Mouse (Mus musculus): ENCODE measurements at regions not wholly inside any gene's neighbourhood (a gene's known extent, or its start where the extent isn't known, plus 50 kb on each side); places are given as distances from the start of the nearest gene placed in this dataset.

DNA sequence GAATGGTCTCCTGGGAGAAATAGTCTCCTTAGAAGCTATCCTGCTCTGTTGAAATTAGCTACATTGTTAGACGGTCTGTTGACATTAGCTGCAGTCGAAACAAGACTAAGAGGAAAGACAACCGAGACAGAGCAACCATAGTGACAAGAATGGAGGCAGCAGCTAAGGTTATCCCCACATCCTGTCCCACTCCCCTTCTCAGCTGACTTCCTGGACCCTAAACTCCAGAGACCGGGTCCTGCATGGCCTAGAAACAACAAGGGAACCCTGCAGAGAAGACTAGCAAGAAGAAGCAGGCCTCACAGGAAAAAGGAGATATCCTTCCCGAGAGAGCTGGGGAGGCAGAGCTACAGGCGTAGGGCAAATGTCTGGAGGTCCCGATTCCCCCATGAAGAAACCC lies 102.0 kb downstream of the Fam168b start:
- H3K27ac ChIP-seq (replicated peaks; ENCODE audit: low read depth, low read length) = no peak overlapping the region
- ATAC-seq (ENCODE audit: low FRiP score, low read depth) = no peak
- no peak overlapping the region for H3K9ac ChIP-seq (ENCODE audit: low read depth, low read length, severe bottlenecking)
- H3K4me2 ChIP-seq (replicated peaks; ENCODE audit: low read depth, low read length, severe bottlenecking) = no peak overlapping the region
- no peaks in the 10 kb centered on the region for H3K27me3 ChIP-seq (ENCODE audit: control insufficient read depth, insufficient read depth, low read length)
- no peaks in the 10 kb centered on the region for H3K36me3 ChIP-seq (ENCODE audit: control insufficient read depth, insufficient read depth, low read length)
- no peak for DNase-seq (ENCODE audit: low spot score)
- 73% methylated on average over 7 of the region's 7 CpGs for WGBS
- H3K9me3 ChIP-seq (ENCODE audit: control insufficient read depth, low read length) = no peaks in the 10 kb centered on the region
- no peak for TF ChIP-seq POLR2A (IDR thresholded peaks at IDR 0.05; ENCODE audit: borderline replicate concordance, extremely low read depth, insufficient read depth, insufficient read length)
- no peaks in the 10 kb centered on the region for H3K4me1 ChIP-seq (ENCODE audit: control insufficient read depth, insufficient read depth, low read length)
- no peak overlapping the region for H3K4me3 ChIP-seq (replicated peaks; ENCODE audit: low read length)

DNA sequence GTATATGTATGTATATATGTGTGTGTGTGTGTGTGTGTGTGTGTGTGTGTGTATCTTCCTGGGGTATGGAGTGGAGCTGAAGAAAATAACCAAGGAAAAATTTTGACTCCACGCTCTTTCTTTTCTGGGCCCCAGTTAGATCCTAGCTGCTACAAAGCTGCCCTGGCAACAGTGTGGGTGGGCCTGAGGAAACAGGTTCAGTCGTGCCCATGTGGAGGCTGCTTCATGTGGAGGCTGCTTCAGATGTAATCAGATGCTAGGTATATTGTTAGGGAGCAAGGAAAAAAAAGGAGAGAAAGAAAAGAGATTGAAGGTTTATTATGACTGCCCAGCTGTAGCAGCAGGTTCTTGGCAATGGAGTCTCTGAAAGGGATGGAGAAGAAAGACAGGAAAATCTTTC lies 100.6 kb downstream of the Fam168b start:
- no peaks in the 10 kb centered on the region; the same call in 1 of the 2 replicates for H3K27me3 ChIP-seq (ENCODE audit: control insufficient read depth, insufficient read depth, low read length)
- H3K4me1 ChIP-seq (ENCODE audit: control insufficient read depth, insufficient read depth, low read length) = no peaks in the 10 kb centered on the region
- WGBS = 43% methylated on average over 2 of the region's 2 CpGs
- H3K27ac ChIP-seq (replicated peaks; ENCODE audit: low read depth, low read length) = no peak overlapping the region
- ATAC-seq (ENCODE audit: low FRiP score, low read depth) (no peak), DNase-seq (ENCODE audit: low spot score) (no peak)
- H3K36me3 ChIP-seq (ENCODE audit: control insufficient read depth, insufficient read depth, low read length) = no peaks in the 10 kb centered on the region
- no peaks in the 10 kb centered on the region for H3K9me3 ChIP-seq (ENCODE audit: control insufficient read depth, low read length)
- no peak for TF ChIP-seq POLR2A (IDR thresholded peaks at IDR 0.05; ENCODE audit: borderline replicate concordance, extremely low read depth, insufficient read depth, insufficient read length)
- no peak overlapping the region for H3K4me3 ChIP-seq (replicated peaks; ENCODE audit: low read length)
- no peak overlapping the region for H3K4me2 ChIP-seq (replicated peaks; ENCODE audit: low read depth, low read length, severe bottlenecking)
- H3K9ac ChIP-seq (ENCODE audit: low read depth, low read length, severe bottlenecking) = no peak overlapping the region

DNA sequence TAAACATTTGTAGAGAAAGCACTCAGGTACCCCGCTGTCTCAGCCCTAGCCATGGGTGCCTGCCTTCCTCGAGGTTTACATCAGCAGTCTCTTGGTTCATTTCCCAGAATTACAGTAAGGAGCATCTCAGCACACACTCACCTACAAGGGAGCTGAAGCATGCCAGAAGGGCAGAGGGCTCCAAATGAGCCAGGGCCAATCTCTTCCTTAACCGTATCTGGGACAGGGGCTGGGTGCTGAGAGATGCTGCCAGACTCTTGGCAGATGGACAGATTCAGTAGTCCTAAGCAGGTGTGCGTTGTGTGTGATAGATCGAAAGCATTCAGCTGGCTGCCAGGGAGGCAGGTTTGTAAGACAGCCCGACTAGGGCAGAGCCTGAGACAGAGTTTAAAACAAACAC lies 97.0 kb downstream of the Fam168b start:
- H3K27ac ChIP-seq (replicated peaks; ENCODE audit: low read depth, low read length) = no peak overlapping the region
- H3K36me3 ChIP-seq (ENCODE audit: control insufficient read depth, insufficient read depth, low read length) = no peaks in the 10 kb centered on the region
- no peak for ATAC-seq (ENCODE audit: low FRiP score, low read depth)
- no peak overlapping the region for H3K9ac ChIP-seq (ENCODE audit: low read depth, low read length, severe bottlenecking)
- no peaks in the 10 kb centered on the region for H3K9me3 ChIP-seq (ENCODE audit: control insufficient read depth, low read length)
- DNase-seq (ENCODE audit: low spot score) = no peak
- WGBS = 79% methylated on average over 6 of the region's 6 CpGs
- H3K4me3 ChIP-seq (replicated peaks; ENCODE audit: low read length) = no peak overlapping the region
- TF ChIP-seq POLR2A (IDR thresholded peaks at IDR 0.05; ENCODE audit: borderline replicate concordance, extremely low read depth, insufficient read depth, insufficient read length) = no peak
- no peak overlapping the region for H3K4me2 ChIP-seq (replicated peaks; ENCODE audit: low read depth, low read length, severe bottlenecking)
- peaks cover 29% of the 10 kb centered on the region for H3K27me3 ChIP-seq (ENCODE audit: control insufficient read depth, insufficient read depth, low read length)
- 0 out of 2 replicates have a peak, but pooled peaks cover 9% of the 10 kb centered on the region for H3K4me1 ChIP-seq (ENCODE audit: control insufficient read depth, insufficient read depth, low read length)

DNA sequence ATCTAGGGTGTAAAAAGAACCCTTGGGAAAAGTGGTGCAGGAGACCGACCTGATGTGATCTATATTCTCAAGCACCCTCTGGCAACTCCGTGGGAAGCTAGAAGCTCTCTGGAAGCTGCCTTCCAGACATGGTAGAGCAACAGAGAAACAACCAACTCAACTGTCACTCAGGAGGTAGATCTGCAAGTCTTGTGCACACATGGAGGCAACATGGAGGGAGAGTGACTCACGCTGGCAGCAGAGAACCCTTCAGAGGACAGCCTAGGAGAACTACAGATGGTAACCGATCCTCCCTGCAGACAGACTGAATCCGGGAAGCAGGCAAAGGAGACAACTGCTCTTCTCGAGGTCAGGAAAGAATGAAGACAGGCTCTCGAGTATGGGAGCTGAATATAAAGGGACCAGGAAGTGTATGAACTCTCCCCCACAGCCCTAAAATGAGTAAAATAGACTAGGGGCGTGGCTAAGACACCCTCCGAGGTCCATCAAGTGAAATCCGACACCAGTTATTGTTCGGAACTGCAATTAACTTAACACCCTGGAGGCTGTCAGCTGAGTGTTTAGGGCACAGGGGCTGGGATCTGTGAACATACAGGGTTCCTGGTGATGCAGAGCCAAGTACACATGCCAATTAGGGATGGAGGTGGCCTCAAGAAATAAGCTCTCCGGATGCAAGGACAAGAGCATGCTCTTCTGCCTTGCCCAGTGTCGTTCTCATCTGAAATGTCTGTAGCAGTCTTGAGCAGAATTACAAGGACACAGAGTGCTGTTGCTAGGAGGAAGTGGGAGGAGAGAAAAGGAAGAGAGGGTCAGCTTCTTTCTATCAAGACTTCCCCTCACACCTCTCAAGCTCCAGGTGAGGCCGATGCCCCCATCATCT lies 93.5 kb downstream of the Fam168b start:
- Histone ChIP-seq H3K36me3 (ENCODE audit: control insufficient read depth, insufficient read depth, low read length) (no peaks in the 10 kb centered on the region), H3K4me2 (replicated peaks; ENCODE audit: low read depth, low read length, severe bottlenecking) (peak overlapping the region; percentile 98), H3K27ac (replicated peaks; ENCODE audit: low read depth, low read length) (no peak overlapping the region), H3K9me3 (ENCODE audit: control insufficient read depth, low read length) (no peaks in the 10 kb centered on the region), H3K27me3 (ENCODE audit: control insufficient read depth, insufficient read depth, low read length) (peaks cover 44% of the 10 kb centered on the region), H3K4me1 (ENCODE audit: control insufficient read depth, insufficient read depth, low read length) (peaks cover 9% of the 10 kb centered on the region; the same call in 1 of the 2 replicates), H3K9ac (ENCODE audit: low read depth, low read length, severe bottlenecking) (no peak overlapping the region), H3K4me3 (replicated peaks; ENCODE audit: low read length) (peak overlapping the region; percentile 65; the same call in 1 of the 2 replicates)
- TF ChIP-seq POLR2A (IDR thresholded peaks at IDR 0.05; ENCODE audit: borderline replicate concordance, extremely low read depth, insufficient read depth, insufficient read length) = no peak
- WGBS = 6% methylated on average over 14 of the region's 14 CpGs
- ATAC-seq (ENCODE audit: low FRiP score, low read depth) = no peak
- DNase-seq (ENCODE audit: low spot score) = no peak

DNA sequence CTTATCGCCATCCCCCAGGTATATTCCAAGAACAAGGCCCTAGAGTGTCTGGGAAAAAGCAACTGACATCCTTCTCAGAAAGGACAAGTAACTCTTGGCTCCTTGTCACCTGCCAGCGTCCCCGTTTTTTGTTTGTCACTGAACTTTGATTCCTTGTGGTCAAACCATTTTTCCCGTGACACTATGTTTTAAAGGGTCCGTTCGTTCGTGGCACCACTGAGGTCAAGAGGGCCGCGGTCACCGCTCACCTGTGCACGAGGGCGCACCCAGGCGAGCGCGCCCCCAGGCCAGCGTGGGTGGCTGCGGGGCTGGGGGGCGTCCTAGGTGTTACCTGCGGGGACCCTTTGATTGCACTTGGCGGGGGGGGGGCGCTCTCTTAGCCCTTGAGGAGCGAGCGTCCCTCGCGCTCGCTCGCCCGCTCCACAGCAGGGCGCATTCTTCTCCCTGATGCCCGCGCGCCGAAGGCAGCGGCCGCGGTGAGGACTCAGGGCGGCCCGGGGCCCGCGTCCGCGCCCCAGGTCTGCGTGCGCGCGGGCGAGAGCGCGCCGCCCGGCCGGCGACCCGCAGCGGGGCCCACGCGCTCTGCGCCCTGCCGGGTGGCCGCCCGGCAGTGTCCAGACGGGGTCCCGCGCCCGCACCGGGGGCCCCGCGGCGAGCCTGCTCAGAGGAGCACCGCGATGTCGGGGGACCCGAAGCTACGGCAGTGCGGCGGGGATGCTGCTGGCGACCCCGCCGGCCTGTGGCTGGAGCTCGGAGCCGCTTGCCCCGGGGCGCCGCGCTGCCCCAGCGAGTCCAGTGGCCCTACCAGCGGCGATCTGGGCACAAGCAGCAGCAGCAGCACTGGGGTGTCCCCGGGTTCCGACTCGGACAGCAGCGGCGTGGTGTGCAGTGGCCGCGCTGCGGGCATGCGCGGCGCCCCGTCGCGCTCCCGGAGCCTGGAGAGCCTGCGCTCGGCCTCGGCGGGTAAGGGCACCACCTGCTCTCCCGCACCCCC lies 92.5 kb downstream of the Fam168b start:
- DNase-seq (ENCODE audit: low spot score) (no peak), ATAC-seq (ENCODE audit: low FRiP score, low read depth) (peak; percentile 37; the same call in 1 of the 2 replicates)
- Histone ChIP-seq H3K4me1 (ENCODE audit: control insufficient read depth, insufficient read depth, low read length) (peaks cover 9% of the 10 kb centered on the region; the same call in 1 of the 2 replicates), H3K36me3 (ENCODE audit: control insufficient read depth, insufficient read depth, low read length) (no peaks in the 10 kb centered on the region), H3K4me2 (replicated peaks; ENCODE audit: low read depth, low read length, severe bottlenecking) (peak overlapping the region; percentile 98), H3K27me3 (ENCODE audit: control insufficient read depth, insufficient read depth, low read length) (peaks cover 44% of the 10 kb centered on the region), H3K9ac (ENCODE audit: low read depth, low read length, severe bottlenecking) (peak overlapping the region; percentile 63), H3K27ac (replicated peaks; ENCODE audit: low read depth, low read length) (no peak overlapping the region), H3K4me3 (replicated peaks; ENCODE audit: low read length) (peak overlapping the region; percentile 65), H3K9me3 (ENCODE audit: control insufficient read depth, low read length) (no peaks in the 10 kb centered on the region)
- TF ChIP-seq POLR2A (IDR thresholded peaks at IDR 0.05; ENCODE audit: borderline replicate concordance, extremely low read depth, insufficient read depth, insufficient read length) = no peak
- 1% methylated on average over 48 of the region's 108 CpGs for WGBS
